Mouse (Mus musculus) ES-E14 (cell line): ENCODE measurements around the gene Zfp865. TPM values are rescaled to one million over a fixed set of nuclear protein-coding genes. Genes with fewer than 3 reads are reported as not detected.

Experiments used
- DNase-seq: peaks from one replicate; pipeline ENCODE4 v3.0.0-alpha.2; 2013; ENCODE audit warnings: low read depth, low spot score
- H3K27ac ChIP-seq: 2 replicates; pipeline ENCODE4 v1.5.1; 2012; ENCODE audit warnings: low read depth, mild to moderate bottlenecking, low read length, moderate library complexity, mixed read lengths; ENCODE audit not compliant: poor library complexity, insufficient read depth, severe bottlenecking
- H3K36me3 ChIP-seq: 2 replicates; pipeline ENCODE4 v1.6.1; 2012; ENCODE audit warnings: mild to moderate bottlenecking, low read length, moderate library complexity, mixed read lengths; ENCODE audit not compliant: control insufficient read depth, poor library complexity, insufficient read depth, severe bottlenecking
- H3K4me1 ChIP-seq, 2 experiments: fragments of 150-350 bp in 1 of 2; sonication (generic) in 1 of 2; 2 replicates each; pipeline ENCODE4 v1.6.1; 2012; ENCODE audit warnings: low read length in 2 of 2, mild to moderate bottlenecking in 1 of 2, mixed read lengths in 1 of 2; ENCODE audit not compliant: control insufficient read depth in 2 of 2, insufficient read depth in 2 of 2, poor library complexity in 1 of 2
- H3K4me3 ChIP-seq, 2 experiments: fragments of 150-350 bp in 1 of 2; sonication (generic) in 1 of 2; 2 replicates each; pipeline ENCODE4 v1.5.1; 2012; ENCODE audit warnings: low read length in 2 of 2, low read depth in 1 of 2, mild to moderate bottlenecking in 1 of 2, mixed read lengths in 1 of 2; ENCODE audit not compliant: insufficient read depth in 1 of 2, poor library complexity in 1 of 2, severe bottlenecking in 1 of 2
- H3K9ac ChIP-seq: 2 replicates; pipeline ENCODE4 v1.6.1; 2012; ENCODE audit warnings: low read depth, mild to moderate bottlenecking, low read length, mixed read lengths; ENCODE audit not compliant: poor library complexity, insufficient read depth, severe bottlenecking
- H3K9me3 ChIP-seq: fragments of 150-350 bp; sonication (generic); 2 replicates; pipeline ENCODE4 v1.6.1; 2012; ENCODE audit warnings: low read depth, mild to moderate bottlenecking, low read length; ENCODE audit not compliant: control insufficient read depth, insufficient read depth
- CHD2 ChIP-seq: IDR thresholded peaks from 2 replicates; pipeline ENCODE4 v1.6.1; 2014; ENCODE audit warnings: mild to moderate bottlenecking, low read depth, low read length, inconsistent platforms
- HCFC1 ChIP-seq: IDR thresholded peaks from 2 replicates; pipeline ENCODE4 v1.6.1; 2012; ENCODE audit warnings: low read length, inconsistent platforms, borderline replicate concordance; ENCODE audit not compliant: insufficient read depth
- MAFK ChIP-seq: IDR thresholded peaks from 2 replicates; pipeline ENCODE4 v1.6.1; 2014; ENCODE audit warnings: mild to moderate bottlenecking, low read depth, low read length, inconsistent platforms; ENCODE audit not compliant: insufficient read depth
- ZC3H11A ChIP-seq: IDR thresholded peaks from 2 replicates; pipeline ENCODE4 v1.6.1; 2012; ENCODE audit warnings: low read depth, mild to moderate bottlenecking, inconsistent platforms, low read length, borderline replicate concordance
- ZNF384 ChIP-seq: IDR thresholded peaks from 2 replicates; pipeline ENCODE4 v1.6.1; 2012; ENCODE audit warnings: low read depth, low read length, inconsistent platforms
- in situ Hi-C, 2 experiments: fragments of 600-800 bp; cut with MboI; formaldehyde crosslinking; loops; one replicate each; pipeline ENCODE4 v1.15.1; 2025; ENCODE audit warnings: low sequenced_read_pairs in 2 of 2, inconsistent platforms in 1 of 2; ENCODE audit not compliant: unreplicated experiment in 2 of 2
- total RNA-seq: library from RNA; depleted of rRNA; stranded (reverse); fragments of 300-350 nt; gene quantifications from 2 replicates; pipeline ENCODE4 v1.2.3, GENCODE M21; 2012; rRNA removed

Zfp865 gene
- total RNA-seq, 1 experiment = 12.9 TPM

- Histone ChIP-seq H3K27ac (no peak overlapping the region), H3K4me3 (no peak overlapping the region), H3K4me1 (peaks cover 2% of the 10 kb centered on the region in 2 experiments; a peak in 1 of 4 replicates), H3K36me3 (peaks cover 40% of the 10 kb centered on the region), H3K9me3 (no peaks in the 10 kb centered on the region), H3K9ac (no peak overlapping the region)
- no peak for TF ChIP-seq MAFK
- TF ChIP-seq HCFC1 = no peak
- TF ChIP-seq CHD2 = no peak
- no peak for TF ChIP-seq ZNF384
- no peak for TF ChIP-seq ZC3H11A
- no peak for DNase-seq
- in situ Hi-C loops = no loop called here
These were observed 63.3 kb downstream of the Zfp865 start for GRCm38 (mm10) chr7:5083325-5084105.

- TF ChIP-seq ZC3H11A (no peak), CHD2 (no peak), ZNF384 (no peak), MAFK (no peak), HCFC1 (no peak)
- Histone ChIP-seq H3K9me3 (no peaks in the 10 kb centered on the region), H3K4me1 (0 out of 4 replicates have a peak, but pooled peaks cover 0 to 2% of the 10 kb centered on the region in 2 experiments), H3K27ac (no peak overlapping the region), H3K4me3 (no peak overlapping the region), H3K36me3 (peaks cover 44% of the 10 kb centered on the region), H3K9ac (no peak overlapping the region)
- no peak for DNase-seq
- in situ Hi-C loops = no loop called here
These were observed 65.3 kb downstream of the Zfp865 start for GRCm38 (mm10) chr7:5085512-5085911.

Other genes with a start within 250 kb of the Zfp865 start
- 0.11 TPM in 1 of 2 replicates, not detected in the other for gene Fam71e2, start 249.1 kb upstream of the Zfp865 start, total RNA-seq
- gene Il11, start 237.5 kb upstream of the Zfp865 start, total RNA-seq = 1.2 and 2.1 TPM in 2 replicates
- gene Tmem190, start 237.4 kb upstream of the Zfp865 start, total RNA-seq = not detected in 2 replicates
- gene Tmem238, start 230.7 kb upstream of the Zfp865 start, total RNA-seq = 13.0 and 27.7 TPM in 2 replicates
- gene Rpl28, start 227.5 kb upstream of the Zfp865 start, total RNA-seq = 1,352 and 1,377 TPM in 2 replicates
- 461 and 499 TPM in 2 replicates for gene Ube2s, start 207.8 kb upstream of the Zfp865 start, total RNA-seq
- 6.9 and 8.4 TPM in 2 replicates for gene Shisa7, start 175.7 kb upstream of the Zfp865 start, total RNA-seq
- 3.5 and 3.7 TPM in 2 replicates for gene Isoc2b, start 150.1 kb upstream of the Zfp865 start, total RNA-seq
- gene Isoc2a, start 143.2 kb upstream of the Zfp865 start, total RNA-seq = 13.0 and 16.1 TPM in 2 replicates
- gene Gm36210, start 113.9 kb upstream of the Zfp865 start, total RNA-seq = 1.6 and 2.2 TPM in 2 replicates
- 4.0 and 4.3 TPM in 2 replicates for gene Zfp628, start 105.2 kb upstream of the Zfp865 start, total RNA-seq
- 1.2 and 1.7 TPM in 2 replicates for gene Nat14, start 98.3 kb upstream of the Zfp865 start, total RNA-seq
- 0.94 and 1.3 TPM in 2 replicates for gene Ssc5d, start 94.6 kb upstream of the Zfp865 start, total RNA-seq
- gene Sbk2, start 56.0 kb upstream of the Zfp865 start, total RNA-seq = 0.22 and 0.95 TPM in 2 replicates
- not detected in 2 replicates for gene Sbk3, start 49.2 kb upstream of the Zfp865 start, total RNA-seq
- 2.9 and 3.4 TPM in 2 replicates for gene Zfp579, start 24.2 kb upstream of the Zfp865 start, total RNA-seq
- 2.6 and 3.9 TPM in 2 replicates for gene Zfp524, start 6.0 kb upstream of the Zfp865 start, total RNA-seq
- gene Fiz1, start 5.7 kb upstream of the Zfp865 start, total RNA-seq = 45.9 and 47.4 TPM in 2 replicates
- gene Gm44973, start 4.9 kb upstream of the Zfp865 start, total RNA-seq = not detected in 2 replicates
- gene Ccdc106, start 177 bp downstream of the Zfp865 start, total RNA-seq = 7.5 and 11.2 TPM in 2 replicates
- not detected in 2 replicates for gene 4632433K11Rik, start 13.7 kb downstream of the Zfp865 start, total RNA-seq
- gene Zfp784, start 18.1 kb downstream of the Zfp865 start, total RNA-seq = 0.58 and 0.71 TPM in 2 replicates
- 2.6 and 3.3 TPM in 2 replicates for gene Zfp580, start 31.2 kb downstream of the Zfp865 start, total RNA-seq
- gene U2af2, start 41.8 kb downstream of the Zfp865 start, total RNA-seq = 222 and 262 TPM in 2 replicates
- 51.8 and 59.1 TPM in 2 replicates for gene Epn1, start 59.9 kb downstream of the Zfp865 start, total RNA-seq
- not detected in 2 replicates for gene Rfpl4, start 96.6 kb downstream of the Zfp865 start, total RNA-seq
- 0.27 and 0.32 TPM in 2 replicates for gene Rasl2-9, start 105.6 kb downstream of the Zfp865 start, total RNA-seq
- gene Vmn1r55, start 129.3 kb downstream of the Zfp865 start, total RNA-seq = not detected in 2 replicates
- gene Vmn1r56, start 176.4 kb downstream of the Zfp865 start, total RNA-seq = not detected in 2 replicates
- gene Vmn1r57, start 198.1 kb downstream of the Zfp865 start, total RNA-seq = 0.11 and 0.13 TPM in 2 replicates